Mouse (Mus musculus) midbrain, postnatal 0 days (tissue): ENCODE data around the gene Rara. TPM values are rescaled to one million over a fixed set of nuclear protein-coding genes. Genes with fewer than 3 reads are reported as not detected.
A peak's percentile ranks its signal among the peaks of the same experiment; 100 is the strongest.

Experiments
- ATAC-seq: fragments of 200-750 bp; cut with Nextera tagmentation; 2 replicates; pipeline ENCODE4 v1.8.0; 2017; ENCODE audit warnings: moderate number of reproducible peaks, mild to moderate bottlenecking, moderate TSS enrichment, moderate library complexity; ENCODE audit not compliant: low FRiP score
- DNase-seq: peaks from one replicate; pipeline ENCODE4 v3.0.0-alpha.2; 2015; ENCODE audit warnings: low spot score
- H3K27ac ChIP-seq: fragments of 300-500 bp; sonication (generic); 2 replicates; pipeline ENCODE4 v1.5.1; 2014; ENCODE audit warnings: low read depth, mild to moderate bottlenecking, low read length, mixed read lengths
- H3K27me3 ChIP-seq: fragments of 300-500 bp; sonication (generic); 2 replicates; pipeline ENCODE4 v1.6.1; 2014; ENCODE audit warnings: low read length, control low read depth, mixed read lengths; ENCODE audit not compliant: insufficient read depth
- H3K36me3 ChIP-seq: fragments of 300-500 bp; sonication (generic); 2 replicates; pipeline ENCODE4 v1.6.1; 2014; ENCODE audit warnings: low read length, control low read depth, mixed read lengths; ENCODE audit not compliant: insufficient read depth
- H3K4me1 ChIP-seq: fragments of 300-500 bp; sonication (generic); 2 replicates; pipeline ENCODE4 v1.6.1; 2014; ENCODE audit warnings: mild to moderate bottlenecking, control low read depth, antibody characterized with exemption, low read length, mixed read lengths; ENCODE audit not compliant: insufficient read depth
- H3K4me2 ChIP-seq: fragments of 300-500 bp; sonication (generic); 2 replicates; pipeline ENCODE4 v1.6.1; 2014; ENCODE audit warnings: low read depth, mild to moderate bottlenecking, low read length, mixed read lengths; ENCODE audit not compliant: poor library complexity, severe bottlenecking
- H3K4me3 ChIP-seq: fragments of 300-500 bp; sonication (generic); 2 replicates; pipeline ENCODE4 v1.5.1; 2014; ENCODE audit warnings: low read depth, mild to moderate bottlenecking, low read length, moderate library complexity
- H3K9ac ChIP-seq: fragments of 300-500 bp; sonication (generic); replicated peaks from 2 replicates; pipeline ENCODE4 v1.6.1; 2014; ENCODE audit warnings: mild to moderate bottlenecking, low read length, moderate library complexity, mixed read lengths; ENCODE audit not compliant: poor library complexity, severe bottlenecking
- H3K9me3 ChIP-seq: fragments of 300-500 bp; sonication (generic); 2 replicates; pipeline ENCODE4 v1.6.1; 2016; ENCODE audit warnings: low read length, control low read depth
- CTCF ChIP-seq: IDR thresholded peaks from 2 replicates; pipeline ENCODE4 v1.5.1; 2016; ENCODE audit warnings: antibody characterized with exemption, mild to moderate bottlenecking
- WGBS: fragments of 180-500 bp; shearing (Covaris S2); extraction: QIAGEN DNeasy Blood & Tissue Kit; methylation state at CpG from one replicate; pipeline ENCODE4 v1.1.7; 2014; 5-methylcytosine and 5-hydroxymethylcytosine counted together
- polyA plus RNA-seq: library from polyadenylated mRNA; unstranded; fragments of >200 nt; fragmentation: Nextera tagmentation; extraction: Ambion mirVana; gene quantifications from 2 replicates; pipeline ENCODE4 v1.2.1, GENCODE M21; 2015
- total RNA-seq: library from RNA; depleted of rRNA; stranded (reverse); fragments of >200 nt; gene quantifications from 2 replicates; pipeline ENCODE4 v1.2.3, GENCODE M21; 2014

Gene Rara
- total and polyA plus RNA-seq, 2 experiments from 2014 or later = 8.2 to 20.4 TPM

DNA sequence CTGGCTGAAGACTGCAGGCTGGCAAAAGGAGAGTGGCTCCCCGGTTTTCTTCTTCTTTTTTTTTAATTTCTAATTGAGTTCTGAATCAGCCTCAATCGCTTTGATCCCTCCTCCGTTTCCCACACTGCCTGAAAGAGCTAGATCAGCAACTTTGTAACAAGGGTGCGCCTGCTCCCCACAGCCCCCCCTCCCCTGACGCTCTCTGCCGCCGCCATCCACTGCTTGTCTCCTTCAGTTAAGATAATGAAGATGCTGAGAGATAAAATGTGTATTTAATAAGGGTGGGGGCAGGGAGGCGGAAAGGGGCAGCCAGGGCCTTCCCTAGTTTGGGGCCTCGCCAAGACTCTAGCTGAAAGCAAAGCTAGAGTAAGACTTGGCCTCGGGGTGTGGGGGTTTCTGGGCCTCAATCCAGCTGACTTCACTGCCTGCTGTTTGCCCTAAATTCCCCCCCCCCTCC, 2.3 kb upstream of the Rara start:
- H3K27ac ChIP-seq = no peak overlapping the region
- peaks cover 25% of the 10 kb centered on the region; the same call in 1 of the 2 replicates for H3K4me1 ChIP-seq
- DNase-seq (peak; percentile 86), ATAC-seq (no peak; the same call in 1 of the 2 replicates)
- H3K36me3 ChIP-seq = no peaks in the 10 kb centered on the region
- TF ChIP-seq CTCF = no peak
- no peak overlapping the region for H3K4me3 ChIP-seq
- no peak overlapping the region for H3K9ac ChIP-seq
- WGBS = 10% methylated on average over 10 of the region's 10 CpGs
- no peaks in the 10 kb centered on the region for H3K27me3 ChIP-seq
- no peak overlapping the region for H3K4me2 ChIP-seq
- no peaks in the 10 kb centered on the region for H3K9me3 ChIP-seq

- no peak for TF ChIP-seq CTCF
- H3K27ac ChIP-seq = no peak overlapping the region
- WGBS = 8% methylated on average over 12 of the region's 12 CpGs
- no peaks in the 10 kb centered on the region for H3K9me3 ChIP-seq
- ATAC-seq = peak; percentile 25; the same call in 1 of the 2 replicates
- H3K27me3 ChIP-seq = no peaks in the 10 kb centered on the region
- peak; percentile 59 for DNase-seq
- peaks cover 25% of the 10 kb centered on the region; the same call in 1 of the 2 replicates for H3K4me1 ChIP-seq
- no peak overlapping the region for H3K9ac ChIP-seq
- H3K4me2 ChIP-seq = no peak overlapping the region
- no peak overlapping the region for H3K4me3 ChIP-seq
- H3K36me3 ChIP-seq = no peaks in the 10 kb centered on the region
Observed at GRCm38 (mm10) chr11:98925868-98926311, 1.7 kb upstream of the Rara start.

GRCm38 (mm10) chr11:98926553-98926952, 1.1 kb upstream of the Rara start:
- H3K9ac ChIP-seq = no peak overlapping the region
- no peaks in the 10 kb centered on the region for H3K9me3 ChIP-seq
- WGBS = 73% methylated on average over 7 of the region's 7 CpGs
- no peak for DNase-seq
- H3K4me1 ChIP-seq = peaks cover 27% of the 10 kb centered on the region; the same call in 1 of the 2 replicates
- TF ChIP-seq CTCF = no peak
- H3K4me3 ChIP-seq = no peak overlapping the region
- H3K4me2 ChIP-seq = no peak overlapping the region
- H3K36me3 ChIP-seq = no peaks in the 10 kb centered on the region
- no peaks in the 10 kb centered on the region for H3K27me3 ChIP-seq
- no peak for ATAC-seq
- no peak overlapping the region for H3K27ac ChIP-seq

- H3K4me2 ChIP-seq = peak overlapping the region; percentile 87
- no peak overlapping the region for H3K27ac ChIP-seq
- WGBS = 8% methylated on average over 12 of the region's 12 CpGs
- ATAC-seq (no peak), DNase-seq (no peak)
- H3K4me1 ChIP-seq = peaks cover 33% of the 10 kb centered on the region; the same call in 1 of the 2 replicates
- H3K9me3 ChIP-seq = no peaks in the 10 kb centered on the region
- no peaks in the 10 kb centered on the region for H3K36me3 ChIP-seq
- TF ChIP-seq CTCF = no peak
- no peaks in the 10 kb centered on the region for H3K27me3 ChIP-seq
- H3K4me3 ChIP-seq = peak overlapping the region; percentile 57
- peak overlapping the region; percentile 77 for H3K9ac ChIP-seq
Observed at GRCm38 (mm10) chr11:98928186-98928893, 722 bp downstream of the Rara start.

- no peak for ATAC-seq
Observed at GRCm38 (mm10) chr11:98929503-98929902, 1.9 kb downstream of the Rara start.

DNA sequence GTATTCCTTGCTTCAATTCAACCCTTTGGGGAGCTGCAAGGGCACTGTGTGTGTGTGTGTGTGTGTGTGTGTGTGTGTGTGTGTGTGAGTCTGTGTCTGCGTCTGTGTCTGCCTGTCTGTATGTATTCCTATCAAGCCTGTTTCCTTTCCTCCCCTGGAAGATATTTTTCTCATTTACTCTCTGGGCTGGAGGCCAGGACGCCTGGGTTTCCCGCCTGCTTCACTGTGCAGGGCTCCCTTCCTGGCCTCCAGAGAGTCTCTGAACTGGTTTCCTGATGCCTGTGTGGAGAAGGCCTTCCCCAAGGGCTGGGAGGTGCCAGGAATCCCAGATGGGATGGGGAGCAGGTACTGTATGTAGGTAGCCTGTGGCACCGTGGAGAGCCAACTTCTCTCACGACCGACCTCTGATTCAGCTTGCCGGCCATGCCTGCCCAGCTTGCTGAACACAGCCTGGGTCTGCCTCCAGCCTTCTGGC, 2.5 kb downstream of the Rara start:
- ATAC-seq = no peak
- 58% methylated on average over 7 of the region's 7 CpGs for WGBS
- TF ChIP-seq CTCF = no peak
- H3K4me1 ChIP-seq = peaks cover 29% of the 10 kb centered on the region; the same call in 1 of the 2 replicates
- H3K4me2 ChIP-seq = peak overlapping the region; percentile 87
- DNase-seq = no peak
- 0 out of 2 replicates have a peak, but pooled peaks cover under 1% of the 10 kb centered on the region for H3K27me3 ChIP-seq
- H3K4me3 ChIP-seq = no peak overlapping the region
- H3K9me3 ChIP-seq = no peaks in the 10 kb centered on the region
- no peaks in the 10 kb centered on the region for H3K36me3 ChIP-seq
- H3K9ac ChIP-seq = 0 out of 2 replicates have a peak overlapping the region, but pooled peaks have one; percentile 29
- no peak overlapping the region for H3K27ac ChIP-seq

More at GRCm38 (mm10) chr11:98929503-98929902, 1.9 kb downstream of the Rara start:
- Histone ChIP-seq H3K4me3 (peak overlapping the region; percentile 57; the same call in 1 of the 2 replicates), H3K36me3 (no peaks in the 10 kb centered on the region), H3K9me3 (no peaks in the 10 kb centered on the region), H3K4me1 (peaks cover 33% of the 10 kb centered on the region; the same call in 1 of the 2 replicates), H3K4me2 (peak overlapping the region; percentile 87), H3K9ac (peak overlapping the region; percentile 29; the same call in 1 of the 2 replicates), H3K27ac (no peak overlapping the region), H3K27me3 (no peaks in the 10 kb centered on the region)
- no peak for DNase-seq
- 7% methylated on average over 9 of the region's 9 CpGs for WGBS
- no peak for TF ChIP-seq CTCF
